Mouse (Mus musculus) left cerebral cortex, adult 2 months (tissue): ENCODE measurements around the gene Wdfy4. TPM values are rescaled to one million over a fixed set of nuclear protein-coding genes. Genes with fewer than 3 reads are reported as not detected.

Experiments used
- DNase-seq, 2 experiments: peaks; one replicate each; pipeline ENCODE4 v3.0.0; 2021 to 2022; ENCODE audit warnings: low spot score in 2 of 2, mixed read lengths in 1 of 2; ENCODE audit errors: extremely low spot score in 1 of 2
- H3K27ac ChIP-seq: fragments of 200-600 bp; 2 replicates; pipeline ENCODE4 v1.8.1; 2022
- H3K4me3 ChIP-seq: fragments of 200-600 bp; 2 replicates; pipeline ENCODE4 v1.8.1; 2022
- CTCF ChIP-seq: fragments of 200-600 bp; IDR thresholded peaks from 2 replicates; pipeline ENCODE4 v1.8.1; 2022; ENCODE audit warnings: antibody characterized with exemption, mild to moderate bottlenecking, moderate library complexity
- intact Hi-C: fragments of 180-260 bp; cut with DNase I; formaldehyde crosslinking; loops from one replicate; pipeline ENCODE4 v1.15.1; 2025
- long read RNA-seq, 2 experiments: library from polyadenylated mRNA; stranded (forward); transcript quantifications; one replicate each; pipeline ENCODE4 v2.0.0; 2021; ENCODE audit warnings: borderline mapping rate in 2 of 2
- total RNA-seq, 2 experiments: library from RNA; stranded (reverse); gene quantifications; 2 replicates each; pipeline ENCODE4 v1.2.3; 2021

The Wdfy4 gene
- 1 to 10 TPM; 2.8 to 3.2 TPM for total RNA-seq
- long read RNA-seq, experiment 1, result 0 reads
- long read RNA-seq, experiment 2, partial matches to known transcripts, result 2 of 3 reads
- long read RNA-seq, experiment 2, other reads (novel, unspliced or antisense), result 1 of 3 reads

DNA sequence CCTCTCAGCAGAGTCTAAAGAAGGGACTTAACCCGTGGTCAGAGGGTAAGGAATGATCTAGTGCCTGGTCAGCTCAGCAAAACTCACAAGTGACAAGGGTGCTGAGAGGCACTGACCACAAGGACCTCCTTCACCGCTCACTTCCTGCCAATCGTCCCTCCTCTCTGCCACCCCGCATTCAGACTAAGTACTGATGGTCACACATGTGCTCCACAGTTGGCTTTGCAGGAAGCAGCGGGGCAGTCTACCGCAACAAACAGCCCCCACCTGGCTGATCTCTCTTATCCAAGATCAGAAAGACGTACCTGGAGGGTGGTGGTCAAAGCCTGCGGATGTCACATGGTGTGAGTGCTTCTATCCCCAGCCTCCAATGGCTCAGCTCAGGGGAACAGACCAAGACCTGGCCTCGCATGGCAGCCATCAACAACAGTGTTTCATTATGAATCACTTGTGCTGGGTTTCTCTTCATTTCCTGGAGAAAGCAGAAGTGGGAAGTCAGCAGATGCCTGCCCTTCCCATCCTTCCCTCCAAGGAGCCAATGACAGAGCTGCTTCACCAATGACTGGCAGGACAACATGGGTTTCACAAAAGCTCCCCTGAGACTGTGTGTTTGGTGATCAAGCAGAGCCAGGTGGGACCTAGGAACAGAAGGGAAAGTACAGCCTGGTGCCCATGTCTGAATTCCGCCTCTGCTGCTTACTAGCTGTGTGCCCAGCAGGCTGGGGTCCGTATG is at the start of gene Wdfy4:
Gene Wdfy4, minus strand, starts transcription at position 441 of the 733 bp plus-strand sequence.
- TF ChIP-seq CTCF, result no peak
- DNase-seq, result no peak
- Histone ChIP-seq H3K4me3 (no peak within 1 kb of the TSS), H3K27ac (no peak within 1 kb of the TSS)
- intact Hi-C loops, result no loop called here

DNA sequence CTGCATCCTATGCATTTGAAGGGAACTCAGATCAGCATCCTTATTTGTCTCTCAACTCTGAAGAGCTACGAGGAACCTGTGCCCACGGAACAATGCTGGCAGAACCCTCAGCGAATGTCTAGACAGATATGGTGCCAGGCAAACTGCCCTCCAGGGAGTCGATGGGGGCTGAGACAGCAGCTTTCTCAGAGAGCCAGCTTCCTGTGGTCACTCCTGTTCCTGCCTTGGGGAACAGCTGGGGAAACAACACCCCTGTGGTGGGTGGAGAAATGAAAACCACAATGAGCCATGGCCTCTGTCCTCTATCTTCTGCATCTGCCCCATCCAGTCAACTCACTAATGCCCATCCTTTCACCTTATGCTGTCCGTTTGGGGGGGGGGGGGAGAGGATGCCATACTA is 46.7 kb upstream of the Wdfy4 start:
- DNase-seq, result no peak

DNA sequence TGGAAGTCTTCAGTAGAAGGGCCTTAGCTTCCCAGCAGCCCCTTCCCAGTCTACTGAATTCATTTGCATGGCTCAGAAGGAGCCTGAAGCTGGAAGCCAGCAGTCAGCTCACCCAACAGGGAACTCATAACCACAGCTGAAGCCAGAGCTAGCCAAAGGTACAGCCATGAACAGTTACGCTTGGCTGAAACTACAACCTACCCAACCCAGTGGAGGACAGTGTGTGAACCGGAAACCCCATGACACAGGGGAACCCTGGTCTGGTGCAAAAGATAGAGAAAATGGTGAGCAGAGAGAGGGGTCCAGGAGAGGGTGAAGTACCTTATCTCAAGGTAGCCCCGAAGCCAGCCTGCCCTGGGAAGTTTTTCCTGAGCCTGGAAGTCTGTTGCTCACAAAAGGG is 46.0 kb upstream of the Wdfy4 start:
- DNase-seq, result no peak
- no peak overlapping the region for H3K4me3 ChIP-seq
- intact Hi-C loops, result no loop called here
- TF ChIP-seq CTCF, result no peak
- H3K27ac ChIP-seq, result no peak overlapping the region; the same call in 1 of the 2 replicates

More for the DNA sequence above, 46.7 kb upstream of the Wdfy4 start:
- intact Hi-C loops, result no loop called here
- no peak for TF ChIP-seq CTCF
- H3K4me3 ChIP-seq, result no peak overlapping the region
- H3K27ac ChIP-seq, result no peak overlapping the region

DNA sequence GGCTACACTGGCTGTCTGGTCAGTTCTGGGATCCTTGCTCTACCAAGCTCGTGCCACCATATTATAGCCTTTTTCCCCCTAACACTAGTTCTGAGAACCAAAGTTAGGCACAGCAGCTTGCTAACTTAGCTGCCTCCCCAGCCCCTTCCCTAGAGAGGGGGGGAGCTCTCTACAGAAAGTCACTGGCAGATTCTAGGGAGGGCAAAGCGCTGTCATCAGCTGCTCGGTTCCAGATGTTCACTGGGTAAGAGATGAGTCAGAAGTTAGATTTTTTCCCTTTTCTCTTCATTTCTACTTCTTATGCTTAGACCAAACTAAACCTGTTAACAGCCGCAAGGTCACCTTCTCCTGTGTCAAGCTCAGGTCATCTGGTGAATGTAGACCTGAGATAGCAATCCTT is 45.4 kb upstream of the Wdfy4 start:
- intact Hi-C loops, result no loop called here
- no peak for DNase-seq

DNA sequence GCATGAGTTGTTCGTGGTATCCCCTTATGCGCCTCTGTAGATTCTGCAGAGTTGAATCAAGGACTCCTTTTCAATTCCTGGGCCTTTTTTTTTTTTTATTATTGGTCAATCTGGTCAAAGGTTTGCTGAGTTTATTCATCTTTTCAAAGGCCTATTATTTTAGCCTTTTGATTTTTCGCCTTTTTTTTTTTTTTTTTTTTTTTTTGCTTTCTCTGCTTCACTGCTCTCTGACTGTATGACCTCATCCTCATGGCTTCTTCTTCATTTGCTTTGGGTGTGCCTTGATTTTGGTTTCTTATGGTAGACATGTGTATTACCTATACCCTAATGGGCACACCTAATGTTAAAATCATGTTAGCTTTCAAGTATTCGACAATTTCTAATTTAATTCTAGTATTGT is 39.9 kb upstream of the Wdfy4 start:
- no peak for TF ChIP-seq CTCF
- Histone ChIP-seq H3K4me3 (no peak overlapping the region), H3K27ac (no peak overlapping the region)
- intact Hi-C loops, result no loop called here
- no peak for DNase-seq

More for the DNA sequence above, 45.4 kb upstream of the Wdfy4 start:
- no peak overlapping the region for H3K4me3 ChIP-seq
- no peak for TF ChIP-seq CTCF
- H3K27ac ChIP-seq, result no peak overlapping the region

DNA sequence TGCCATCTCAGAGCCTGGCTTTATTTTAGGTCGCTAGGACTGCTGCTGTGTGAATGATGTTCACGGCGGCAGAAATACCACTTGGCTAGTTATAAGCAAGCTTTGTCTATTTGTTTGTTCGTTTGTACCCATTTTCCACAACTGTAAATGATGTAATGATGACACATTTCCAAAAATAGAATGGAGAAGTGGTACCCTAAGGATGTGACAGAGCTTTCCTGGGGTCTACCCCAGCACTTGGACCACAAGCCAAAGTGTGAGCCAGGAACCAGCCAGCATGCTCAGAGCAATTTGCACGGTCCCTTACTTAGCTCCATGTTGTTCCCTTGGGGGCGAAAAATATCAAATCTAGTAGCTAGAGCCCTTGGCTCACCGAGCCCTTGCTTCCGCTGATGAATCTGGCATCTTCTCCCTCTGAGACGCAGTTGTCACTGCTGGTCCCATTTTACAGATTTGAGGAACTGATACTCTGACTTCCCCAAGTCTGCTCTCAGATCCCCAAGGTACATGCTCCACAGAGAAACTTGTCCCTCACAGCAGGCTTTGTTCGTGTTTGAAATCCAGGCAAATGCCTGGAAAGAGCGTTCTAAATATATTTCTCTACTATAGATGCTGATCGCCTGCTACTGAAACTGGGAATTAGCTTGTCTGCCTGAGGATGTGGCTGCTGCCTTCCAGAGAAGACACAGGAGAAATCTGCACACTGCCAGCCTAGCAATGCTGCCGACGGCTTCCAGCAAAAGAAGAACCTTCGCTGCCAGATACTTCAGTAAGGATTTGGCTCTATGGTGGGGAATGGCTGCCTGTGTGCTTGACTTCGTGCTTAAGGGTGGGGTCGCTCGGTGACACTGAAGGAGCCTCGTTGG is 31.3 kb upstream of the Wdfy4 start:
- Histone ChIP-seq H3K27ac (peak overlapping the region; percentile 50; the same call in 1 of the 2 replicates), H3K4me3 (peak overlapping the region; percentile 11; the same call in 1 of the 2 replicates)
- DNase-seq, result no peak
- TF ChIP-seq CTCF, result no peak
- intact Hi-C loops, result no loop called here

DNA sequence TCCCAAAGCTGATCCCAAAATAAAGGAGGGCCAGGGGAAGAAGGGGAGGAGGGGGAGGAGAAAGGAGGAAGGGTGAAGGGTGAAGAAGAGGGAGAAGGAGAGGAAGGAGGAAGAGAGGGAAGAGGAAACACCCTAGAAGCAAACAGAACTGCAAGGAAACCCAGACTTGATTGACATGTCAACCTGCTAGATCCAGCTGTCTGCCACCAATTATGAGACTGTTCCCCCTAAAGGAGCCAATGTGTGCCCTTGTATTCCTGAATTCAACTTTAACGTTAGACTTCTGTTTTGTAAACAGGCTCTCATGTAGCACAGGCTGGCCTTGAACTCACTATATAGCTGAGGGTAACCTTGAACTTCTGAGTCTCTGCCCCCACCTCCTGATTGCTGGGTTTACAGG is 29.9 kb upstream of the Wdfy4 start:
- H3K4me3 ChIP-seq, result no peak overlapping the region
- intact Hi-C loops, result no loop called here
- TF ChIP-seq CTCF, result no peak

DNA sequence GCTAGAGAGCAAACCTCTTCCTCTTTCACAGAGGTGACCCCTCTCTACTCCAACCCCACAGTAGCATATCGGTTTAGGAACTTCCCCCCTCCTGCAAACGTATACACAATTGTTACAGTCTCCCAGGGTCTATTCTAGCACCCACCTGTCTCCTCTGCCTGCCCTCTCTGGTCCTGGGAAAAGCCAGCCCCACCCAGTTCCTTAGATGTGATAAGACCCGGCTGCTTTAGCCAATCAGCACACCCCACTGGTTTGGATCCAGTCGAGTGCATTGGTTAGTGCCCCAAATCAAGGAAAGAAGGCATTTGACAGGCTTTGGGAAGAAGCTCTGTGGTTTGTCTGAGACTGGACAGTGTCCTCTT is 29.4 kb upstream of the Wdfy4 start:
- DNase-seq, result no peak
- intact Hi-C loops, result loop anchor here (1.0 kb wide), 1 partner anchor 157 kb away; no protein-coding TSS in a partner anchor
- no peak for TF ChIP-seq CTCF
- Histone ChIP-seq H3K27ac (peak overlapping the region; percentile 76), H3K4me3 (peak overlapping the region; percentile 45)

More for the DNA sequence above, 29.9 kb upstream of the Wdfy4 start:
- no peak for DNase-seq
- H3K27ac ChIP-seq, result peak overlapping the region; percentile 76

DNA sequence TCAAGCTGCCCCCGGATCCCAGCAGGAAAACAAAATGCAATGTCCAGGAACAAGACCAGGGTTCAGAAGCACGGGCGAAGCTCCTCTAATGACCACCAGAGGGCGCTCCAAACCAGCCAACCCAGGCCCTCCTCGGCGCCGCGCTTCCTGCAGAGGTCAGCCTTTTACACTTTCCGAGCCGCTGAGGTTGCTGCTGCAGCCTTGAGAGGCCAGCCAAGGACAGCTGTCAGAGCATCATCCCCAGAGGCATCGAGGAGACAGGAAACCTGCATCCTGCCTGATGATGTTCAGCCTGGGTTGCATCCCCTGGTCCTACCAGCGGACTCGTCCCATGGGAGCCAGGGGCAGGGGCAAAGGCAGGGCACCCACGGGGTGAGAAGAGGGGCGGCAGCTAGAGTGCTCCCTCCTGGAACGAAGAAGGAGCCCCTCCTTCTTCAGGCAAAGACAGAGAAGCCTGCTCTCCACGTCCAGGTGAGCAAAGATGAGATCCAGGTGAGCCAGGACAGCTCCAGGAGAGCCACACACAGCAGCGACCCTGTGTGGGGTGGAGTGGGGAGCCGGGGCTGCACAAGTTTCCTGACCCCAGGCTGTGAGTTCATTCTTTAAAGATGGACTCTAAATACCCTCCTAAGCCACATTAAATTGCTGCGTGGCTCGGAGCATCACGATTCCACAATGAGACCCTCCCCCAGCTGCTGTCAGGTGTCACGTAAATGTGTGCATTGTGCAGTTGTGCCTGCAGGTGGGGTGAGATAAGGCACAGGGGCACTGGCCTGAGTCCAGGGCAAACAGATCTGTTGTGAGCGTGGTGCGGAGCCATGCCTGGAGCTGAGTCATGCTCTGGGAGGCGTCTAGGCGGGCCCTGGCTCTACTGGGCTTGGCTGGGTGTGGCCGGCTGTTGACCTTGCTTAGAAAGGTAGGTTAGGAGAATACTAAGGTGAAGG is 28.8 kb upstream of the Wdfy4 start, which contains the start of gene Arhgap22:
Gene Arhgap22, plus strand, starts transcription at position 204 of the 944 bp plus-strand sequence.
- intact Hi-C loops, result loop anchor here (1.0 kb wide), 2 partner anchors 89 to 157 kb away; no protein-coding TSS in a partner anchor
- peak; percentile 97 for TF ChIP-seq CTCF
- Histone ChIP-seq H3K4me3 (peak within 1 kb of the TSS; percentile 45), H3K27ac (peak within 1 kb of the TSS; percentile 76)
- peak; percentile 85 to 87 for DNase-seq

DNA sequence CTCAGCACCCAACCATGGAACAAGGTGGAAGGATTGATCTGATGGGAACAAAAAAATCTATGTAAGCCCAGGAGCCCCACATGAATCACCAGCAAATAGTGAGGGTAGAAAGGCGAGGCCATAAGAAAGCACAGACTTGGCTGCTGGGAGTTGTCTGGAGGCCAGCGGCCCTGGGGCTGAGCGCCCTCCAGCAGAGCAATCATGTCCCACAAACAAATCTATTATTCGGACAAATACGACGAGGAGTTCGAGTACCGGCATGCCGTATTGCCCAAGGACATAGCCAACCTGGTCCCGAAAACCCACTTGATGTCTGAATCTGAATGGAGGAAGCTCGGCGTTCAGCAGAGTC is 27.6 kb upstream of the Wdfy4 start:
- Histone ChIP-seq H3K4me3 (no peak overlapping the region), H3K27ac (no peak overlapping the region)
- no peak for TF ChIP-seq CTCF
- DNase-seq, result no peak
- intact Hi-C loops, result loop anchor here (1.0 kb wide), 1 partner anchor 90 kb away; no protein-coding TSS in a partner anchor
